Mouse (Mus musculus): ENCODE measurements around the gene Slc47a1. TPM values are rescaled to one million over a fixed set of nuclear protein-coding genes. Genes with fewer than 3 reads are reported as not detected.

The Slc47a1 gene
- total RNA-seq, 4 experiments from 2014 or later, result 1.3 to 2.1 (median 1.5) TPM

- no peak for DNase-seq (ENCODE audit: low spot score in 2 of 2)
Observed at GRCm38 (mm10) chr11:61378651-61379050, 506 bp upstream of the Slc47a1 start.

- DNase-seq (ENCODE audit: low spot score in 2 of 2), result no peak
Observed at GRCm38 (mm10) chr11:61368668-61369067, 9.5 kb downstream of the Slc47a1 start.

GRCm38 (mm10) chr11:61366517-61367273, 11.4 kb downstream of the Slc47a1 start:
- no peak for DNase-seq (ENCODE audit: low spot score in 2 of 2)

- no peak for DNase-seq (ENCODE audit: low spot score in 2 of 2)
Observed at GRCm38 (mm10) chr11:61365938-61366337, 12.2 kb downstream of the Slc47a1 start.

- DNase-seq (ENCODE audit: low spot score in 2 of 2), result no peak
Observed at GRCm38 (mm10) chr11:61364096-61364495, 14.0 kb downstream of the Slc47a1 start.

- no peak for DNase-seq (ENCODE audit: low spot score in 2 of 2)
Observed at GRCm38 (mm10) chr11:61361515-61362190, 16.5 kb downstream of the Slc47a1 start.

GRCm38 (mm10) chr11:61356600-61356999, 21.5 kb downstream of the Slc47a1 start:
- DNase-seq (ENCODE audit: low spot score in 2 of 2), result no peak

- no peak for DNase-seq (ENCODE audit: low spot score in 2 of 2)
Observed at GRCm38 (mm10) chr11:61356111-61356510, 22.0 kb downstream of the Slc47a1 start.

- no peak for DNase-seq (ENCODE audit: low spot score in 2 of 2)
Observed at GRCm38 (mm10) chr11:61355351-61355750, 22.8 kb downstream of the Slc47a1 start.

- DNase-seq (ENCODE audit: low spot score in 2 of 2), result no peak
Observed at GRCm38 (mm10) chr11:61354346-61354745, 23.8 kb downstream of the Slc47a1 start.

- DNase-seq (ENCODE audit: low spot score in 2 of 2), result no peak
Observed at GRCm38 (mm10) chr11:61353038-61353437, 25.1 kb downstream of the Slc47a1 start.

- no peak for DNase-seq (ENCODE audit: low spot score in 2 of 2)
Observed at GRCm38 (mm10) chr11:61352138-61352651, 25.9 kb downstream of the Slc47a1 start.

GRCm38 (mm10) chr11:61349337-61349736, 28.8 kb downstream of the Slc47a1 start:
- peak; percentile 9 to 52 for DNase-seq (ENCODE audit: low spot score in 2 of 2)

GRCm38 (mm10) chr11:61346133-61346532, 32.0 kb downstream of the Slc47a1 start:
- no peak for DNase-seq (ENCODE audit: low spot score in 2 of 2)

GRCm38 (mm10) chr11:61342505-61343420, 35.4 kb downstream of the Slc47a1 start, which contains the start of gene Slc47a2:
Slc47a2 (minus strand) TSS chr11:61342860.
- DNase-seq (ENCODE audit: low spot score in 2 of 2), result no peak

GRCm38 (mm10) chr11:61341971-61342370, 36.2 kb downstream of the Slc47a1 start:
- no peak for DNase-seq (ENCODE audit: low spot score in 2 of 2)

GRCm38 (mm10) chr11:61341233-61341632, 36.9 kb downstream of the Slc47a1 start:
- DNase-seq (ENCODE audit: low spot score in 2 of 2), result no peak

GRCm38 (mm10) chr11:61340374-61340773, 37.8 kb downstream of the Slc47a1 start:
- DNase-seq (ENCODE audit: low spot score in 2 of 2), result no peak

- DNase-seq (ENCODE audit: low spot score in 2 of 2), result no peak
Observed at GRCm38 (mm10) chr11:61337586-61337985, 40.6 kb downstream of the Slc47a1 start.

- DNase-seq (ENCODE audit: low spot score in 2 of 2), result no peak
Observed at GRCm38 (mm10) chr11:61320904-61321687, 57.0 kb downstream of the Slc47a1 start.

Measured in layer of hippocampus, adult 8-10 months (tissue).